Mouse (Mus musculus) embryonic facial prominence, embryonic 15.5 days (tissue): ENCODE measurements around the gene Cd160. TPM values are rescaled to one million over a fixed set of nuclear protein-coding genes. Genes with fewer than 3 reads are reported as not detected.

ENCODE experiments used
- ATAC-seq: fragments of 200-750 bp; cut with Nextera tagmentation; 2 replicates; pipeline ENCODE4 v1.8.0; 2017; ENCODE audit warnings: low read depth, moderate TSS enrichment; ENCODE audit not compliant: insufficient number of reproducible peaks, low FRiP score, low TSS enrichment
- H3K27ac ChIP-seq: fragments of 300-500 bp; sonication (generic); replicated peaks from 2 replicates; pipeline ENCODE4 v1.5.1; 2015; ENCODE audit warnings: mild to moderate bottlenecking, inconsistent platforms
- H3K27me3 ChIP-seq: fragments of 300-500 bp; sonication (generic); 2 replicates; pipeline ENCODE4 v1.6.1; 2015; ENCODE audit warnings: inconsistent platforms
- H3K36me3 ChIP-seq: fragments of 300-500 bp; sonication (generic); 2 replicates; pipeline ENCODE4 v1.6.1; 2015; ENCODE audit warnings: mild to moderate bottlenecking, inconsistent platforms
- H3K4me1 ChIP-seq: fragments of 300-500 bp; sonication (generic); 2 replicates; pipeline ENCODE4 v1.6.1; 2015; ENCODE audit warnings: inconsistent platforms
- H3K4me2 ChIP-seq: fragments of 300-500 bp; sonication (generic); replicated peaks from 2 replicates; pipeline ENCODE4 v1.6.1; 2015; ENCODE audit warnings: mild to moderate bottlenecking, inconsistent platforms
- H3K4me3 ChIP-seq: fragments of 300-500 bp; sonication (generic); replicated peaks from 2 replicates; pipeline ENCODE4 v1.5.1; 2015; ENCODE audit warnings: mild to moderate bottlenecking, inconsistent platforms
- H3K9ac ChIP-seq: fragments of 300-500 bp; sonication (generic); 2 replicates; pipeline ENCODE4 v1.6.1; 2015; ENCODE audit warnings: inconsistent platforms
- H3K9me3 ChIP-seq: fragments of 300-500 bp; sonication (generic); replicated peaks from 2 replicates; pipeline ENCODE4 v1.6.1; 2016; ENCODE audit warnings: inconsistent platforms
- WGBS: fragments of 180-500 bp; shearing (Covaris S2); methylation state at CpG from one replicate; pipeline ENCODE4 v1.1.7; 2015; 5-methylcytosine and 5-hydroxymethylcytosine counted together
- polyA plus RNA-seq: library from polyadenylated mRNA; unstranded; fragments of >200 nt; fragmentation: Nextera tagmentation; extraction: Ambion mirVana; gene quantifications from 2 replicates; pipeline ENCODE4 v1.2.1, GENCODE M21; 2015

Gene Cd160
- polyA plus RNA-seq, 1 experiment from 2014 or later = 0.07 TPM

- Histone ChIP-seq H3K27ac (no peak overlapping the region), H3K36me3 (no peaks in the 10 kb centered on the region), H3K9ac (no peak overlapping the region), H3K27me3 (no peaks in the 10 kb centered on the region), H3K4me3 (no peak overlapping the region), H3K4me1 (no peaks in the 10 kb centered on the region), H3K9me3 (no peaks in the 10 kb centered on the region), H3K4me2 (no peak overlapping the region)
- WGBS = 79% methylated on average over 2 of the region's 2 CpGs
- ATAC-seq = no peak
Measured at GRCm38 (mm10) chr3:96849168-96849727, 20.1 kb upstream of the Cd160 start.

GRCm38 (mm10) chr3:96848470-96848869 lies 19.3 kb upstream of the Cd160 start:
- H3K4me2 ChIP-seq = no peak overlapping the region
- H3K27ac ChIP-seq = no peak overlapping the region
- no peak overlapping the region for H3K9ac ChIP-seq
- H3K36me3 ChIP-seq = no peaks in the 10 kb centered on the region
- H3K9me3 ChIP-seq = no peaks in the 10 kb centered on the region
- WGBS = 76% methylated on average over 7 of the region's 8 CpGs
- no peaks in the 10 kb centered on the region for H3K4me1 ChIP-seq
- H3K27me3 ChIP-seq = no peaks in the 10 kb centered on the region
- no peak overlapping the region for H3K4me3 ChIP-seq
- ATAC-seq = no peak

GRCm38 (mm10) chr3:96847661-96848060 lies 18.5 kb upstream of the Cd160 start:
- H3K4me3 ChIP-seq = no peak overlapping the region
- 36% methylated on average over 6 of the region's 6 CpGs for WGBS
- H3K36me3 ChIP-seq = no peaks in the 10 kb centered on the region
- no peaks in the 10 kb centered on the region for H3K27me3 ChIP-seq
- H3K9ac ChIP-seq = no peak overlapping the region
- no peak overlapping the region for H3K4me2 ChIP-seq
- no peak overlapping the region for H3K27ac ChIP-seq
- ATAC-seq = no peak
- H3K4me1 ChIP-seq = no peaks in the 10 kb centered on the region
- no peaks in the 10 kb centered on the region for H3K9me3 ChIP-seq

GRCm38 (mm10) chr3:96846985-96847384 lies 17.8 kb upstream of the Cd160 start:
- no peak for ATAC-seq
- WGBS = 79% methylated on average over 12 of the region's 12 CpGs
- Histone ChIP-seq H3K36me3 (no peaks in the 10 kb centered on the region), H3K27ac (no peak overlapping the region), H3K4me3 (no peak overlapping the region), H3K9ac (no peak overlapping the region), H3K4me2 (no peak overlapping the region), H3K9me3 (no peaks in the 10 kb centered on the region), H3K27me3 (no peaks in the 10 kb centered on the region), H3K4me1 (no peaks in the 10 kb centered on the region)

- Histone ChIP-seq H3K9ac (no peak overlapping the region), H3K9me3 (no peaks in the 10 kb centered on the region), H3K4me1 (no peaks in the 10 kb centered on the region), H3K4me2 (no peak overlapping the region), H3K27ac (no peak overlapping the region), H3K4me3 (no peak overlapping the region), H3K27me3 (no peaks in the 10 kb centered on the region), H3K36me3 (no peaks in the 10 kb centered on the region)
- no peak for ATAC-seq
- 86% methylated on average over 9 of the region's 9 CpGs for WGBS
Measured at GRCm38 (mm10) chr3:96845806-96846205, 16.7 kb upstream of the Cd160 start.

GRCm38 (mm10) chr3:96845191-96845590 lies 16.0 kb upstream of the Cd160 start:
- Histone ChIP-seq H3K27ac (no peak overlapping the region), H3K9ac (no peak overlapping the region), H3K9me3 (no peaks in the 10 kb centered on the region), H3K4me2 (no peak overlapping the region), H3K4me3 (no peak overlapping the region), H3K4me1 (no peaks in the 10 kb centered on the region), H3K27me3 (no peaks in the 10 kb centered on the region), H3K36me3 (no peaks in the 10 kb centered on the region)
- ATAC-seq = no peak
- WGBS = 91% methylated on average over 6 of the region's 6 CpGs

GRCm38 (mm10) chr3:96838996-96839645 lies 10.0 kb upstream of the Cd160 start:
- Histone ChIP-seq H3K9me3 (no peaks in the 10 kb centered on the region), H3K27me3 (no peaks in the 10 kb centered on the region), H3K36me3 (no peaks in the 10 kb centered on the region), H3K4me2 (no peak overlapping the region), H3K4me3 (no peak overlapping the region), H3K4me1 (no peaks in the 10 kb centered on the region), H3K27ac (no peak overlapping the region), H3K9ac (no peak overlapping the region)
- WGBS = 71% methylated on average over 7 of the region's 7 CpGs
- no peak for ATAC-seq

- no peaks in the 10 kb centered on the region for H3K36me3 ChIP-seq
- WGBS = 75% methylated on average over 2 of the region's 2 CpGs
- H3K27ac ChIP-seq = no peak overlapping the region
- H3K4me2 ChIP-seq = no peak overlapping the region
- H3K4me3 ChIP-seq = no peak overlapping the region
- H3K27me3 ChIP-seq = no peaks in the 10 kb centered on the region
- H3K4me1 ChIP-seq = no peaks in the 10 kb centered on the region
- no peak for ATAC-seq
- H3K9me3 ChIP-seq = no peaks in the 10 kb centered on the region
- H3K9ac ChIP-seq = no peak overlapping the region
Measured at GRCm38 (mm10) chr3:96836414-96836813, 7.3 kb upstream of the Cd160 start.

- H3K4me1 ChIP-seq = no peaks in the 10 kb centered on the region
- 79% methylated on average over 7 of the region's 7 CpGs for WGBS
Measured at GRCm38 (mm10) chr3:96834587-96835348, 5.6 kb upstream of the Cd160 start.

GRCm38 (mm10) chr3:96832930-96833329 lies 3.8 kb upstream of the Cd160 start:
- no peak overlapping the region for H3K4me3 ChIP-seq
- H3K36me3 ChIP-seq = no peaks in the 10 kb centered on the region
- no peak overlapping the region for H3K9ac ChIP-seq
- ATAC-seq = no peak
- H3K4me1 ChIP-seq = no peaks in the 10 kb centered on the region
- H3K27me3 ChIP-seq = no peaks in the 10 kb centered on the region
- H3K4me2 ChIP-seq = no peak overlapping the region
- H3K27ac ChIP-seq = no peak overlapping the region
- H3K9me3 ChIP-seq = no peaks in the 10 kb centered on the region
- 48% methylated on average over 5 of the region's 5 CpGs for WGBS

More at GRCm38 (mm10) chr3:96834587-96835348, 5.6 kb upstream of the Cd160 start:
- Histone ChIP-seq H3K9ac (no peak overlapping the region), H3K36me3 (no peaks in the 10 kb centered on the region), H3K27me3 (no peaks in the 10 kb centered on the region), H3K4me2 (no peak overlapping the region), H3K4me3 (no peak overlapping the region), H3K9me3 (no peaks in the 10 kb centered on the region), H3K27ac (no peak overlapping the region)
- ATAC-seq = no peak

- Histone ChIP-seq H3K27ac (no peak overlapping the region), H3K27me3 (no peaks in the 10 kb centered on the region), H3K4me1 (no peaks in the 10 kb centered on the region), H3K4me2 (no peak overlapping the region), H3K9ac (no peak overlapping the region), H3K4me3 (no peak overlapping the region), H3K36me3 (no peaks in the 10 kb centered on the region), H3K9me3 (no peaks in the 10 kb centered on the region)
- WGBS = 83% methylated on average over 10 of the region's 10 CpGs
- no peak for ATAC-seq
Measured at GRCm38 (mm10) chr3:96829856-96830255, 705 bp upstream of the Cd160 start.
